Mouse (Mus musculus) embryonic fibroblast, embryonic 13.5 days (primary cell): ENCODE data around the gene Glp1r.

Source experiments
- CTCF ChIP-seq: IDR thresholded peaks from 2 replicates; pipeline ENCODE4 v1.5.1; 2011; ENCODE audit warnings: mild to moderate bottlenecking, control low read depth, low read length, moderate library complexity, borderline replicate concordance; ENCODE audit not compliant: insufficient read depth
- POLR2A ChIP-seq: IDR thresholded peaks from 2 replicates; pipeline ENCODE4 v1.6.1; 2011; ENCODE audit warnings: low read depth, mild to moderate bottlenecking, control low read depth, low read length, moderate library complexity

GRCm38 (mm10) chr17:30977290-30977689, 75.7 kb downstream of the Glp1r start:
- TF ChIP-seq POLR2A = no peak
- no peak for TF ChIP-seq CTCF
